Mouse (Mus musculus) heart, postnatal 0 days (tissue): ENCODE data around the gene Pard3b. TPM values are rescaled to one million over a fixed set of nuclear protein-coding genes. Genes with fewer than 3 reads are reported as not detected.

ENCODE experiments used
- ATAC-seq: fragments of 200-750 bp; cut with Nextera tagmentation; 2 replicates; pipeline ENCODE4 v1.8.0; 2017; ENCODE audit warnings: low read depth, moderate number of reproducible peaks, moderate library complexity; ENCODE audit not compliant: insufficient read depth
- DNase-seq: peaks from one replicate; pipeline ENCODE4 v3.0.0-alpha.2; 2016; ENCODE audit warnings: low spot score
- H3K27ac ChIP-seq: fragments of 300-500 bp; sonication (generic); 2 replicates; pipeline ENCODE4 v1.5.1; 2014; ENCODE audit warnings: low read depth, mild to moderate bottlenecking
- H3K27me3 ChIP-seq: fragments of 300-500 bp; sonication (generic); 2 replicates; pipeline ENCODE4 v1.6.1; 2014; ENCODE audit warnings: low read length, mixed read lengths; ENCODE audit not compliant: control insufficient read depth, insufficient read depth
- H3K36me3 ChIP-seq: fragments of 300-500 bp; sonication (generic); replicated peaks from 2 replicates; pipeline ENCODE4 v1.6.1; 2014; ENCODE audit warnings: low read length, mixed read lengths; ENCODE audit not compliant: control insufficient read depth, insufficient read depth
- H3K4me1 ChIP-seq: fragments of 300-500 bp; sonication (generic); 2 replicates; pipeline ENCODE4 v1.6.1; 2014; ENCODE audit warnings: antibody characterized with exemption; ENCODE audit not compliant: control insufficient read depth, insufficient read depth
- H3K4me2 ChIP-seq: fragments of 300-500 bp; sonication (generic); 2 replicates; pipeline ENCODE4 v1.6.1; 2014; ENCODE audit warnings: low read depth, mild to moderate bottlenecking, low read length, moderate library complexity
- H3K4me3 ChIP-seq: fragments of 300-500 bp; sonication (generic); 2 replicates; pipeline ENCODE4 v1.5.1; 2014; ENCODE audit warnings: low read depth, low read length
- H3K9ac ChIP-seq: fragments of 300-500 bp; sonication (generic); replicated peaks from 2 replicates; pipeline ENCODE4 v1.6.1; 2014; ENCODE audit warnings: low read depth, low read length, mixed read lengths
- H3K9me3 ChIP-seq: fragments of 300-500 bp; sonication (generic); replicated peaks from 2 replicates; pipeline ENCODE4 v1.6.1; 2016; ENCODE audit warnings: low read length; ENCODE audit not compliant: control insufficient read depth
- CTCF ChIP-seq: IDR thresholded peaks from 2 replicates; pipeline ENCODE4 v1.5.1; 2016; ENCODE audit warnings: antibody characterized with exemption, control low read depth, low read depth
- EP300 ChIP-seq: IDR thresholded peaks from 2 replicates; pipeline ENCODE4 v1.6.1; 2016; ENCODE audit warnings: antibody characterized with exemption, low read depth
- WGBS: fragments of 180-500 bp; shearing (Covaris S2); extraction: QIAGEN DNeasy Blood & Tissue Kit; methylation state at CpG from one replicate; pipeline ENCODE4 v1.1.7; 2014; 5-methylcytosine and 5-hydroxymethylcytosine counted together
- polyA plus RNA-seq: library from polyadenylated mRNA; unstranded; fragments of >200 nt; fragmentation: Nextera tagmentation; extraction: Ambion mirVana; gene quantifications from 2 replicates; pipeline ENCODE4 v1.2.1, GENCODE M21; 2015
- total RNA-seq: library from RNA; depleted of rRNA; stranded (reverse); fragments of >200 nt; gene quantifications from 2 replicates; pipeline ENCODE4 v1.2.3, GENCODE M21; 2014; ENCODE audit warnings: low replicate concordance

The Pard3b gene
- total and polyA plus RNA-seq, 2 experiments from 2014 or later: 8.4 to 8.9 TPM

DNA sequence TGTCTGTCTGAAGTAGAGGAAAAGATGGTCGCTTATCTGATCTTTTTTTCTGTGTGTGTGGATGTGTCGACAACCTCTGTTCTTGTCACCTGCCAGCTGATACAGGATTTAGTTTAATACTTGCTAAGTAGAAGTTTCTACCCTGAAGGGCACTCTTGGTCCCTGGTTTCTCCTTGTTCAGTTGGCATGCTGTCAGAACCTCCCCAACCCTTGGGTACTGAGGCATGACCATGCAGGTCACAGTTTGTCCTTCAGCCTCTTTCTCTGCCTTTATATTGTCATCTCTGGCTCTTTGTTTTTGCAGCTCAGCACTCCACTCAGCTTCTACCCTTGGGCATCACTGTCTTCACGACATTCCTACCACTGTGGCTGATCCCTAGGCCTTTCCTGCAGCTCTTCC, 21.3 kb downstream of the Pard3b start:
- WGBS: 69% methylated on average over 3 of the region's 3 CpGs
- no peaks in the 10 kb centered on the region for H3K9me3 ChIP-seq
- no peak overlapping the region for H3K4me3 ChIP-seq
- DNase-seq (no peak), ATAC-seq (no peak)
- H3K4me1 ChIP-seq: no peaks in the 10 kb centered on the region
- no peak overlapping the region for H3K9ac ChIP-seq
- H3K27ac ChIP-seq: no peak overlapping the region
- no peaks in the 10 kb centered on the region for H3K27me3 ChIP-seq
- H3K36me3 ChIP-seq: no peaks in the 10 kb centered on the region
- no peak overlapping the region for H3K4me2 ChIP-seq
- TF ChIP-seq CTCF (no peak), EP300 (no peak)

DNA sequence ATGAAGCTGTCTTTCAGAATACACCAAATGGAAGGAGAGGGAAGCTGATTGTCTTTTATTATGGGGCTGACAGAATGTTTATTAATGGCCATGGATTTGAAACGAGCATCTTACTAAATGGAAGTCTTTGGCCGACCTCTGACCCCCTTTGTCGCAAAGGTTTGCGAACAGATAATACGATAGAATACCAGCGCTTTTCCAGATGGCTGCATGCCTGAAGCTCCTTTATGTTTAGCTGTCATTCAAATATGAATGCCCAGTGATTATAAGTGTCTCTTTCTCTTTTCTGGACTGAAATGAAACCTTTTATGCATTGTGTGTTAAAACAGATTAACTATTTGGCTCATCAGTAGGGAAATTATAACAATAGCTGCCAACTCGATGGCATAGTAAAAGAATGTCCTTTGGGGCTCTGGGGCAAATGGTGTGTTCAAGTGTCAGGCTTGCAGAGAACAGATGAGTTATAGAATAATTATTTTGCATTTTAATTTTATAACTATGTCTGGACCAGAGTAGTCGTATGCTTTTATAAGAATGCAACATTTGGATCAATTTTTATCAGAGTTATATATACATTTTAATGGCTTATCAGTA, 46.7 kb downstream of the Pard3b start:
- Histone ChIP-seq H3K36me3 (no peaks in the 10 kb centered on the region), H3K4me2 (no peak overlapping the region), H3K4me1 (no peaks in the 10 kb centered on the region), H3K4me3 (no peak overlapping the region), H3K9me3 (no peaks in the 10 kb centered on the region), H3K27ac (no peak overlapping the region), H3K27me3 (no peaks in the 10 kb centered on the region), H3K9ac (no peak overlapping the region)
- no peak for TF ChIP-seq CTCF
- no peak for TF ChIP-seq EP300
- DNase-seq (no peak), ATAC-seq (no peak)
- 61% methylated on average over 8 of the region's 8 CpGs for WGBS

DNA sequence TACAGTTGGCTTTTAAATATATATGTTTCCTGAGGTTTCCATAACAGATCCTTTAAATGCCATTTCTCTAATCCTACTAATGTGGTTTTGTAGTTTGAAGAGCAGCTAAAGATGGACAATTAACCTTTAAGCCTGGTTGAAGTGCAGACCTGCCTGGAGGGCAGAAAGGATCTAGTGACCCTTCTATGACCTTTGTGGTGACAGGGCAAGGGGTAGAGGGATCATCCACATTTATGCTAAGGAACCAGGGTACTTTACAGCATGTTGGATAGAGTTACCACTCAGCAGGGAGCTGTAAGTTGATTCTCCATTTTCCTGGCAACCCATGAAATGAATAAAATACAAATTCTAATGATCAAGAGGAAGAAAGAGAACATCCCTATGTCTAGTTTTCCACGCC, 47.3 kb downstream of the Pard3b start:
- no peak for ATAC-seq
- 91% methylated on average over 1 of the region's 1 CpGs for WGBS
- no peak overlapping the region for H3K9ac ChIP-seq
- no peaks in the 10 kb centered on the region for H3K9me3 ChIP-seq
- H3K4me3 ChIP-seq: no peak overlapping the region
- no peak for DNase-seq
- no peaks in the 10 kb centered on the region for H3K4me1 ChIP-seq
- H3K4me2 ChIP-seq: no peak overlapping the region
- no peak overlapping the region for H3K27ac ChIP-seq
- H3K27me3 ChIP-seq: no peaks in the 10 kb centered on the region
- H3K36me3 ChIP-seq: no peaks in the 10 kb centered on the region
- TF ChIP-seq EP300 (no peak), CTCF (no peak)

DNA sequence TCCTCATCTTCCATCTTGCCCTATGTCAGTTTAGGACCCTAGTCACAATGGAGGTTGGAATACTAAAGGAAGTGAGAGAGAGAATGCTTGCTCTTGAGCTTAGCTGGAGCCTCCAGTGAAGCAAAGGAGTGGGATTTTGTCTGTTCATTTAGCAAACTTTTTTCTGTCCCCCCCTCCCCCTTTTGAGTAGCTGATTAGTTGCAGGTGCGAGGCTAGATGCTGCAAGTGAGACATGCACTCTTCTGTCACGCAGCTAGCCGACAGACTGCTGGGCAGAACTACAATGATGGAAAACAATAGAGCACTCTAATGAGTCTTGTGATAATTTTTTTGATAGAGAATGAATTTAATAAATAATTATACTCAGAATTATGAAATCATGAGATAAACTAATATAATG, 49.7 kb downstream of the Pard3b start:
- no peak for TF ChIP-seq EP300
- no peak for TF ChIP-seq CTCF
- WGBS: 75% methylated on average over 3 of the region's 3 CpGs
- ATAC-seq (no peak), DNase-seq (no peak)
- H3K9ac ChIP-seq: no peak overlapping the region
- no peak overlapping the region for H3K27ac ChIP-seq
- H3K4me3 ChIP-seq: no peak overlapping the region
- H3K9me3 ChIP-seq: no peaks in the 10 kb centered on the region
- H3K4me2 ChIP-seq: no peak overlapping the region
- H3K36me3 ChIP-seq: no peaks in the 10 kb centered on the region
- no peaks in the 10 kb centered on the region for H3K27me3 ChIP-seq
- H3K4me1 ChIP-seq: no peaks in the 10 kb centered on the region

DNA sequence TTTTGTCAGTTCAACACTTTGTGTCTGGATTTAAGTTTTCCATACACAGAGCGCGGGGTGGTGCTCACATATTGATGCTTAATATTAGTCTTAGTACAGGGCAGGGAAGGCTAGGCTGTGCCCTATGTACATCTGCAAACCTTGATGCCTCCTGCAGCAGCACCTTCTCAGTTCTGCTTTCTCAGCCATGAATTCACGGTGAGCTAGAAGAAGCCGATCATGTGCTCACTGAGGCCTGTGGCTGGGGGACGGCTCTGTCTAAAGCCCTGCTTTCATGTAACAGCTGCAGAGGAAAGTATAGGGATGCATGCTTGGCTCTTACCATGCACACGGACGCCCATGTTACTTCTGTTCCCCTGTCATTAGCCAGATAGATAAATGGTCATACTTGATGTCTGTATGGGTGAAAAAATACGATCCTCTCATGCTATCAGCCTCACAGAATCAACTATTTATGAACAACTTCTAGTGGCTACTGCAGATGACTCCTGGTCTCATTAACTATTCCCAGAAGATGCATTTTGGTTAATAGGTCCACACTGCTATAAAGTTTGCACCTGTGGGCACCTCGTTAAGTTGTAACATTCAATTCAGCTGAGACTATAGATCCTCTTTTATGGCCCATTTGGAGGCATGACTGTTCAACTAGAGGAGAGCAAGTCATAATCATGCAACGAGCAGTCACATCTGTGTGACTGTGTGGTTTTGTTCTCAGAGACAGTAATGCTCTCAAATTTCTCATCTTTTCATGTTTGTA, 60.0 kb downstream of the Pard3b start:
- Histone ChIP-seq H3K4me1 (no peaks in the 10 kb centered on the region), H3K9ac (no peak overlapping the region), H3K36me3 (no peaks in the 10 kb centered on the region), H3K4me3 (no peak overlapping the region), H3K27ac (no peak overlapping the region), H3K9me3 (no peaks in the 10 kb centered on the region), H3K27me3 (no peaks in the 10 kb centered on the region), H3K4me2 (no peak overlapping the region)
- ATAC-seq: no peak
- TF ChIP-seq CTCF: no peak
- TF ChIP-seq EP300: no peak
- DNase-seq: no peak
- 79% methylated on average over 10 of the region's 10 CpGs for WGBS
